Mouse (Mus musculus): ENCODE data around the gene 2310009B15Rik.
"Not testable (repeated sequence)": the region's sequence is repeated elsewhere in the genome, so short reads cannot be mapped to it uniquely, and the experiment has no call there.

2310009B15Rik gene

DNA sequence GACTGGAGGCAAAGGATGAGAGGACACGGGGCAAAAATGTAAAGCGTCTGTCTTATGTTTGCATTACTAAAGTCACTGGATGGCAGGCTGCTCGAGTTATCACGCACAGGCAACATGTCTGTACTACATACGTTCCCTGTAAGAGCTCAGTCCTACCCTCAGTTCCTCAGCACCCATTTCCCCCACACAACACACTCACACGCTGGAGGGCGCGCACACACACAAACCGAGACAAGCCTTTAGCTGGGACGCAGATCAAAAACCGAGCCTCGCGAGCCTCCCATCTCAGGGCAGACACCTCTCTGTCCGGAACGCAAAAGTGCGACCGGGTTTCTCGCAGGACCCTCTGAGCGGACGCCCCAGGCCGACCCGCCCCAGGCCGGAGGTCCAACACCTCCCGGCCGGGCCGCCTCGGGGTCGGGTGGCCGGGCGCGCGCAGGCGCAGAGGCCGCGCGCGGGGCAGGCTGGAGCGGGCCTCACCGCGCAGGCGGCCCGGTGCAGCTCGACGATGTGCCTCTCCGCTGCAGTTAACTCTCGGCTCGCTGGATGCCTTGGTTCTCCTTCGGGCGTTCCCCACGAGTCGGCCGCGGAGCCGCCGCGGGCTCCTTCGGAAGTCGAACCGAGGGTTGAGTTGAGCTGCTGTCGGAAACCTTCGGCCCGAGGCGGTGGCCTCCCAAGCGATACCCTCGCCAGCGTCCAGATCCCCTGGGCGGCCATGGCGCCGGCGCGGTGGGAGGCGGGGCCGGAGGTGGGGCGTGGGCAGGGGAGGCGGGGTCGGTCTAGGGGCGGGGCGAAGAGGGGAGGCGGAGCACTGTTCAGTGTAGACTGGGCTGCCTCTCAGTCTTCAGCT lies at the start of gene 2310009B15Rik:
2310009B15Rik (minus strand) TSS at position 752 of the 850 bp plus-strand sequence.
- in situ Hi-C loops (cut with MboI; ENCODE audit: low pct_unique_long_range_greater_than_20kb in 1 of 2, low sequenced_read_pairs in 2 of 2, unreplicated experiment in 1 of 2), result not testable (repeated sequence)

DNA sequence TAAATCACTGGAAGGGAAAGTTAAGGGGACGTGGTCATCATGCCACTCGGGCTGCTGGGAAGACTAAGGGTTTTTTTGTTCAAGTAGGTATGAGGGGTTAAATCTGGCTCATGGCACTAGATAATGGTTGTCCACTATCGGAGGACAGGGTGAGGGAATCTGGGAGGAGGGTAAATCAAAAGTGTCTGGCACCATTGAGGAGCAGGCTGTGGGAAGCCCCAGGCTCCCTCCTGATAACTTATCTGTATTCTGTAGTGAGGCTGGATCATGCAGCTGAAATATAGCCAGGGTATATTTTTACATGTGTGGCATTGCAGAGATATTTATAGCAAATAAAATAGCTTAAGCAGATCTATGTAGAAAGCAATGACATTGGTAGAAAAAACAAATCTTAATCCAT lies 49.6 kb upstream of the 2310009B15Rik start:
- in situ Hi-C loops (cut with MboI; ENCODE audit: low pct_unique_long_range_greater_than_20kb in 1 of 2, low sequenced_read_pairs in 2 of 2, unreplicated experiment in 1 of 2), result no loop called here

DNA sequence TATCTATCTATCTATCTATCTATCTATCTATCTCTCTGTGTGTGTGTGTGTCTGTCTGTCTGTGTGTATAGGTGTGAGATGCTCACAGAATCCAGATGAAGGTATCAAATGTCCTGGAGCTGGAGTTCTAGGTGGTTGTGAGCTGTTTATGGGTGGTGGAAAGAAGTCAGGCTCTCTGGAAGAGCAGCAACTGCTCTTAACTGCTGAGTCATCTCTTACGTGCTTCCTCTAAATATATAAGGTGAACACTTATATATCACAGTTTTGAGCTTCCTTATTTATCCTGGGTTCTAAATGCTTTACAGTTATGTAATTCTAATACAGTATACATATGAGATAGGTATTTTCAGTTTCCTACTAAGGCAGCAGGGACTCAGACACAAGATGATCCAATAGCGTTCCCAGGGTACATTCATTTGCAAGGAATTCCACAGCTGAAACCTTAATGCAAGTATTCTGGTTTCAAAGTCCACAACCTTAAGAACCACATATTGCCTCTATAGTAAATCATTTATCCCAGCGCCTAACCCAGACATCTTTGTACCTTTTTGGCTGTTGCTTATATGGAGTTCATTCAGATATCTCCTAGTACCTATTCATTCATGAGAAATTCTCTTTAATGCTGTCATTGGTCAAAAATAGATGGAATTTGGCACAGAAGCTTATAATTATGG lies 48.6 kb upstream of the 2310009B15Rik start:
- in situ Hi-C loops (cut with MboI; ENCODE audit: low pct_unique_long_range_greater_than_20kb in 1 of 2, low sequenced_read_pairs in 2 of 2, unreplicated experiment in 1 of 2), result no loop called here

DNA sequence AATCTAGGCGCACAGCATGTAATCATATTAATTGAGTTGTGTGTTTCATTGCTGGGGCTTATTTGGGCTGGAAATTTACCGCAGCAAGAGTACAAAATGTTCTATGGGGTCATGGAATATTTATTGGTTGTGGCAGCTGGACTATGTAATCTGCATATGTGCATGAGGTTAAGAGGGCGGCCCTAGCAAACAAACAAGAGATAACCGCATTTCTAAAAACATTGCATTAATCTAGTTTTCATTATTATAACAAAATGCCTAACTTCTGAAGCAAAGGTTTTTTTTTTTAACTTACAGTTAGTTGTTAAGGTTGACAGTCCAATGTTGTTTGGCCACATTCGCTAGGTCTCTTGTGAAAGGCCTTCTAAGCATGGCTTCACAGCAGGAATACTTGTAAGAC lies 47.2 kb upstream of the 2310009B15Rik start:
- in situ Hi-C loops (cut with MboI; ENCODE audit: low pct_unique_long_range_greater_than_20kb in 1 of 2, low sequenced_read_pairs in 2 of 2, unreplicated experiment in 1 of 2), result no loop called here

DNA sequence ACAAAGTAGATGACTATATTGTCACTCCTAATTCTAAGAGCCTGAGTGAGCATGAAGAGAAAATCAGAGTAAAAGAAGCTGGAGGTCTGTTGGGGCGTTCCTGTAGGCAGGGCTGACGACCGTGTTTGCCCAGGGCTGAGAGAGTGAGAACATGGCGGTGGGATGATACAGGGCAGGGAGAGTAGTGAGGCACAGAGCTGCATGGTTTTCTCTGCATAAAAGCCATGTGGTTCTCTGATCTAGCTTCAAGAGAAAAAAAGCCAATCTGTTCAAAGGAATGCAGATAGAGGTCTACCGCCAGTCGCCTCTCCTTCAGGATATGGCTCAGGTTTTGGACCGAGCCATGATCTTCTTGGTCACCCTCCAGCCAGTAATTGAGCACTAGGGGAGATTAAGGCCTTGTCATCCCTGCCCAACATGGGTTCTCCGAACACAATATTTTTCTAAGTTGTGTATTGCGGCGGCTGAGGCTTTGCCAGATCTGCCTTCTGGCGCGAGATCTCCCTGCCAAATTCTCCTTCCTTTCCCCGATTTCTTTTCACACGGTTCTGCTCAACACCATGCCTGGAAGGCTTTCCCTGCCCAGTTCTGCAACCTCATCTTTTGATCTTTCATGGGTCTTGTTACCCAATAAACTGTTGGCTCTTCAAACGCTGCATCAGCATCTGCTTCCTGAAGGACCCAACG lies 44.9 kb upstream of the 2310009B15Rik start:
- in situ Hi-C loops (cut with MboI; ENCODE audit: low pct_unique_long_range_greater_than_20kb in 1 of 2, low sequenced_read_pairs in 2 of 2, unreplicated experiment in 1 of 2), result no loop called here

DNA sequence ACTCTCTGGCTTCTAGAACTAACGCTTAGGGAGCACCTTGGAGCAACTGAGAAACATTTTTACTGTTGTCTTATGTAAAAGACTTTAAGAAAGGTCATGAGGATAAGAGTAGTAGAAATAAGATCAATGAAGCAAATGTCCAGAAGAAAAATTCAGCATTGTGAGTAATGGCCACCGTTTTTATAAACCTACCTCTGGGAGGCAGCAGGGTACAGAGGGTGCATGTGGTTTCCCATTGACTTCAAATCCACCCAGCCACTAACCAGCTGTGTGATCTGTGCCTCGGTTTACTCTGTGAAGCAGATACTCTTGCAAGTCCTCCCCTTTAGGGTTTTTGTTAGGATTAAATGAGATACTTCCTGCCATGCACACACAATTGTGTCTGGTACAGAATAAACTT lies 39.4 kb upstream of the 2310009B15Rik start:
- in situ Hi-C loops (cut with MboI; ENCODE audit: low pct_unique_long_range_greater_than_20kb in 1 of 2, low sequenced_read_pairs in 2 of 2, unreplicated experiment in 1 of 2), result no loop called here

DNA sequence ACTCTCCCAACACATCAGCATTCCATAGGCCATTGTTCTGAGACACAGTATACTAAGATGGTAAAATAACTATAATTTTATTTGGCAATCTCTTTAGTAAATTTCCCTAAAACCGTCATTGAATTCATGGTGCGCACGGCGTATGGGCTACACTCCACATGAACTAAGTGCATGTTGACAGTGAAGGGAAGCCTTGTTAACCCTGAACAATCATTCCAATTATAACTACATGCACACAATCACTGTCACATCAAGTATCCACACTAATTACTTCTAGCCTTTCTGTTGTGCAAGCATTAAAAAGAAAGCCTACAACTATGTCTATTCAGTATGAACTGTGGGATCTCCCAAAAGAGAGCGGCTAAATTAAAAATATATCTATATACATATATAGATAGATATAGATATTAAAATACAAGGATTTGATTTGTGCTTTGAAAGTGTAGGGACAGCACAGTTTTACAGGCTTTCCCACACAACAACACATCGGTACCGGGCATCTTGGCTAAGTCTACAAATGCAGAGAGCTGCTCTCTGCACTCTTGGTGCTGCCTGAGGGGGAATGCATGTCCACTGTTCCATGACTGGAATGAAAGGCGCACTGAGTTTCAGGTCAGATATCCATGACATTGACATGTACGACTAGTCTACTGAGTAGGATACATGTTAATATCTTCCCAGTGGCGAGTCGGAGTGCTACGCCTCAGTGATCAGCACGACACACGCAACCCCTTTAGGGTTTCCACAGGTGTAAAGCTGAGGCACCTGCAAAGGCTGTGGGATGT lies 21.0 kb upstream of the 2310009B15Rik start:
- in situ Hi-C loops (cut with MboI; ENCODE audit: low pct_unique_long_range_greater_than_20kb in 1 of 2, low sequenced_read_pairs in 2 of 2, unreplicated experiment in 1 of 2), result no loop called here

DNA sequence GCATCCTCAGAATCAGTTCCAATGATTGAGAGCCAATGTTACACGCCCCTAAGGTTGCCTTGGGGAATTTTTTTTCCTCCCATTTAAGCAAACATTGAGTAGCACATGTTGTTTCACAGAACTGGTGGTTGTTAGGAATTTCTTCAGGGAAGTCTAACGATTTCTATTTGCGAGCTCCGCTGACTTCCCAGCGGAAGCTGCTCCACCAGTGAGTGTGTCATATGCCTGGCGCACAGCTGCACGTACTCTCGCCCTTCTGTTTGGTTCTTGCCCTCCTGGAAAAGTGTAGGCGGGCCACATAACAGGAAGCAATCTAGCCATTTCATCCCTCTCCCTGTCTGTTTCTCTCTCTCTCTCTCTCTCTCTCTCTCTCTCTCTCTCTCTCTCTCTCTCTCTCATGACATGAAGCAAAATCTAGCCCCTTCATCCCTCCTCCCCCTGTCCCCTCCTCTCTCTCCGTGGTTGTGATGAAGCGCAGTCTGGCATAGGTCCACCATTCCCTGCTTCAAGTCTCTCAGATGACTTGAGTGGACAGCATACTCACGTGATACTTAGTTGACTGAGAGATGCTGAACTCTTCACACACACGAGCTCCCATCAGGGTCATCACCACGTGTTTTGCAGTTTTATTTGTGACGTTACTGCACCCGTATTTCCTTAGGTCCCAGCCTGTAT lies 19.9 kb upstream of the 2310009B15Rik start:
- in situ Hi-C loops (cut with MboI; ENCODE audit: low pct_unique_long_range_greater_than_20kb in 1 of 2, low sequenced_read_pairs in 2 of 2, unreplicated experiment in 1 of 2), result no loop called here

DNA sequence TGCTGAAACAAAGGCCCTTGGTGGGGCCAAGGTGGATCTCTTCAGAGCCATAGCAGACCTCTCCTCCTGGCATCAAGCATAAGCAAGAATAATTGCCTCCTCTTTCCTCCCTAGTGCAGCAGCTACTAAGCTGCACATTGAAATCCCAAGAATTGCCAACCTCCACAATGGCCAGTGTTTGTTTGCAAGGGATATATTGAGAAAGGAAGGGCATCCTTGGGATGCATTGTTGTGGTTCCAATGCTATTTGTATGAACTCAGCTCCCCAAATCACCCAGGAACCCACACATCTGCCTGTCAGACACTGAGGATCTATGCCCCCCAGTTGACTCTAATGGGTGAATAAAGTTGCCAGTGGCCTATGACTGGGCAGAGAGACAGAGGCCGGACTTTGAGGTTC lies 5.8 kb downstream of the 2310009B15Rik start:
- in situ Hi-C loops (cut with MboI; ENCODE audit: low pct_unique_long_range_greater_than_20kb in 1 of 2, low sequenced_read_pairs in 2 of 2, unreplicated experiment in 1 of 2), result no loop called here

DNA sequence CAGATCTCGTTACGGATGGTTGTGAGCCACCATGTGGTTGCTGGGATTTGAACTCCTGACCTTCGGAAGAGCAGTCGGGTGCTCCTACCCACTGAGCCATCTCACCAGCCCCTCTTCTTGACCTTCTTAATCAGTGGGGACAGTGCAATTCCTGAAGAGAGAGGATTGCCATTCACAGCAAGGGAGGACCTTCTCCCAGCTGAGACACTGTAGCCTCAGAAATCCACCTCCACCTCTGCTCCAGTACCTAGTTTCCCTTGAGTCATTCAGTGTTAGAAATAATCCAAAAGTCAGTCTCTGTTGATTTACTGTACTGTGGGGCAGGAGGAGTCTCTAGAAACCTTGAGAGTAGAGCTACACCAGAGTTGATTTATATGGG lies 6.5 kb downstream of the 2310009B15Rik start:
- in situ Hi-C loops (cut with MboI; ENCODE audit: low pct_unique_long_range_greater_than_20kb in 1 of 2, low sequenced_read_pairs in 2 of 2, unreplicated experiment in 1 of 2), result no loop called here

DNA sequence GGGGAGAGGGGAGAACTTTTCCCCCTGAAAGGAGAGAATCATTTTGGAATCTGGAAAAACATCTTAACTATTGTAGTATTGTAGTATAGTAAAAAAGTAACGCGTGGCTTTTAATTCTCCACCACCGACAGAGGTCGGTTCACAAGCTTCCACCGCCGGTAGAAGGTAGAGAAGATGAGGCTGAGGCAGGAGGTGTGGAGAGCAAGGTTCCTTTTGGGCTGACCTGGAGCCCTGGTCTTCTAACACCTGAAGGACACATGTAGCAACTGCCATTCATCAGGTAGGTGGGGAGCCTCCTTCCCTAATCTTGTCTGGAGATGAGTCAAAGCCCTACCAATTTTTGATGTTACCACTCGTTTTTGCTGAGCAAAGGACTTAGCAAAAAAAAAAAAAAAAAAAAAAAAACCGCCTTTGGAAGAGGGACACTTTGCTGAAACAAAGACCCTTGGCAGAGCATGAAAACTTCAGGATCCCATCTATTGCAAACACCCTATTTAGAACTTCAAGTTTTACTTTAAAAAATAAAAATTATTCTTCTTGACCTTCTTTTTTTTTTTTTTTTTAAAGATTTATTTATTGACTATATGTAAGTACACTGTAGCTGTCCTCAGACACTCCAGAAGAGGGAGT lies 7.0 kb downstream of the 2310009B15Rik start:
- in situ Hi-C loops (cut with MboI; ENCODE audit: low pct_unique_long_range_greater_than_20kb in 1 of 2, low sequenced_read_pairs in 2 of 2, unreplicated experiment in 1 of 2), result loop anchor here (25.0 kb wide), 1 partner anchor 313 kb away; no protein-coding TSS in a partner anchor

DNA sequence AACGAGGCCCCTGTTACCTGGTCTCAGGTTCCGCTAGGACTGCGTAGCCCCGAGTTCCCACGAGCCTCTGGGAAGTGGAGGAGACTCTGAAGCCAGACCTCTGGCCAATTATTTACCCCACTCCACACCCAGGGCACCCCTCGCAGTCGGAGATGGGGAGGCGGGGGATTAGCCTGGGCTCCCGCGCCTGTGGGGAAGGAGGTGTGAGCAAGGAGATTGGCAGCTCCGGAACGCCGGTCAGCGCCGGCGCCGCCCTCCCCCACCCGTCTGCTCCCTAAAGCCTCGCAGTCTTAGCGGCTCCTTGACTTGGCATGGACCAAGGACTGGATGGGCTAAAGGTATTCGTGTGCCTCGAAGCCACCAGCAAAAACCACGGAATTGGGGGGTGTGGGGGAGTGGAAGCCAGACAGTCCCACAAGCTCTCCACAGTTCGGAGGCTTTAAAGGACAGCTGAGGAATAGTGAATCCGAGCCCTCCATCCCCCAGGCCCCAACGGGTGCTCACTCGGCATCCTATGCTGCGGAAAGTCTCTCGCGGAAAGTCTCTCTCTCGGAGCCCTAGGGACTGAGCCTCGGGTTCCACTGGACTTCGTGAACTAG lies 8.0 kb downstream of the 2310009B15Rik start, which contains the start of gene Lhx9:
Lhx9 (minus strand) TSS at position 67 of the 599 bp plus-strand sequence.
- in situ Hi-C loops (cut with MboI; ENCODE audit: low pct_unique_long_range_greater_than_20kb in 1 of 2, low sequenced_read_pairs in 2 of 2, unreplicated experiment in 1 of 2), result loop anchor here (25.0 kb wide), 1 partner anchor 314 kb away; no protein-coding TSS in a partner anchor

DNA sequence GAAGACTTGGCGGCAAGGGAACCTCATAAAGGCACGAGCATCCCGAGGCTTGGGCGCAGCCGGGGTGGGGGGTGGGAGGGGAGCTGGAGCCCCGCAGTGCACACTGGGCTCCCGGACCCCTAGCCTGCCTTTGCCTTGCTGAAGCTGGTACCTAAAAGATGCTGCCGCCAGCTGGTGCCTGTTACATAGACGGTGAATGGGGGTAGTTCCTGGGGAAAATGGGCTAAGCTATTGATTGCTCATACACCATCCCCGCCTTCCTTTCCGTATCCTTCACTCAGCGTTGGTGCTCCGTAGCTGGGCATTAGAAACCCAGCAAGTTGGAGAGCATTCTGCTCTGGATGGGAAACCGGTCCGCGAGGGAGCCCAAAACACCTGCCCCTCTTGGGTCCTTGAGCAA lies 8.6 kb downstream of the 2310009B15Rik start:
- in situ Hi-C loops (cut with MboI; ENCODE audit: low pct_unique_long_range_greater_than_20kb in 1 of 2, low sequenced_read_pairs in 2 of 2, unreplicated experiment in 1 of 2), result loop anchor here (25.0 kb wide), 1 partner anchor 314 kb away; no protein-coding TSS in a partner anchor

DNA sequence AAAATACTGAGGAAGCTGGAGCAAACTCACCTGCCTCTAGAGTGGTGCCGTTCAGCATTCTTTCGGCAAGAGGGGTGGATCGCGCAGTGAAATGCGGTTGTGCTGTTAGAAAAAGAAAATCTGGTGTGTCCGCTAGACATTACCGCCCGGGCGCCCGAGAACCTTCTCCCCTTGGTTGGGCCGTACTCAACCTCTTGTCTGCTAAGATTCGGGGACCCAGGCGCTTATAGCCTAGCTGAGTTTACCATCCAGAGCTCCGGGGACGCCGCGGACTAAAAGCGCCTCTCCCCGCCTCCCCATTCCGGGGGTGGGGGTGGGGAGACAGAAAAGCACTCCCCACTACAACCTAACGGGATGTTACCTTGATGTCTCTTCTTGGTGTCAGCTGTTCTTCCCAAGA lies 9.5 kb downstream of the 2310009B15Rik start:
- in situ Hi-C loops (cut with MboI; ENCODE audit: low pct_unique_long_range_greater_than_20kb in 1 of 2, low sequenced_read_pairs in 2 of 2, unreplicated experiment in 1 of 2), result loop anchor here (25.0 kb wide), 1 partner anchor 315 kb away; no protein-coding TSS in a partner anchor

DNA sequence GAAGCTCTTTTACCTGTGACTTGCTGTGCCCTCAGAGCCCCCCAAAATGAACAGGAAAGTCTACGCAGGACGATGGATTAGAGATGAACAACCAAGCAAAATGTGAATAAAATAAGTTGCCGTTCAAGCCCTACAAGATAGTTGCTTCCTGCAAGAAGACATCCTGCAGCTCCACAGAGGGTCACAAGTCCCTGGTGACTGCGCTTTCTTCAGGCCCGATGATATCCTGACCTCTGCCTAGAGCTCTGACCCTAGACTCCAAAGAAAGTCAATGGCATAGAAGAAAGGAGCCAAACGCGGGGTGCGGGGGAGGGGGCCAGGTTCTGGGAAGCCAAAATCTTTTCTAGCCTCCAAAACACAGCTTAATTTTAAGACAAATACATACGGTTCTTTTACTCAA lies 10.1 kb downstream of the 2310009B15Rik start:
- in situ Hi-C loops (cut with MboI; ENCODE audit: low pct_unique_long_range_greater_than_20kb in 1 of 2, low sequenced_read_pairs in 2 of 2, unreplicated experiment in 1 of 2), result loop anchor here (25.0 kb wide), 1 partner anchor 316 kb away; no protein-coding TSS in a partner anchor

DNA sequence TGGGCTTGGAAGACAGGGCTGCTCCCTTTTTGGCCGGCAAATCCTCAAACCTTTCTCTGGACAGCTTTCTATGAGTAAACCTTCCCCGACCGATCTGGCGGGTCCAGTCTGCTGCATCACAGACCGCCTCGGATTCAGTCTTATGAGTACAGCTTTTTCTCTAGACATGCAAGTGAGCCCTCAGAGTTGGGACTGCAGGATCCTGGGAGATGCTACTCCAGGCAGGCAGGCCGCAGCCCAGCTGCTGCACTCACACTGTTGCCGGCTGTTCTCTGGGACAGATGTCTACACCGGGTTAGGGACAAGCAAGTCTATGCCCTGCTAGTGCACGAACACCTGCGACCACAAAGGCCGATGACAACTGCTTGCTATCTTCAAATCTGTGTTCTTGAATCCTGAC lies 10.5 kb downstream of the 2310009B15Rik start:
- in situ Hi-C loops (cut with MboI; ENCODE audit: low pct_unique_long_range_greater_than_20kb in 1 of 2, low sequenced_read_pairs in 2 of 2, unreplicated experiment in 1 of 2), result loop anchor here (25.0 kb wide), 1 partner anchor 316 kb away; no protein-coding TSS in a partner anchor

DNA sequence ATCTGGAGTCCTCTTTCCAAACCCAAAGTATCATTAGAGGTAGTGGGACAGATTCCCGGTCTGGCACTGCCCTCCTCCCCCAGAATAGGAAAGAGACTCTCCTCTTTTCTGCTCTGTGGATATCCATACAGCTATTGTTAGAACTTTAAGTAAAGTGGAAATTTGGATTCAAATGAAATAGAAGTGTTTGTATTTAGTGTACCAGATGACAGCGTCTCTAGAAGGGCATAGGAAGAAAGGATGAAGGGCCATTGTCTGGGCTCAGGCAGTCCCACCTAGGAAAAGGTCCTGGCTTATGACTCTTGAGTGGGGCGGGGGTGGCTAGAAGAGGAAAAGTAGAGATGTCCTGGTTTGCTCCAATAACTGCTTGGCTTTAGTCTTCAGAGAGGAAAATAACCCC lies 11.2 kb downstream of the 2310009B15Rik start:
- in situ Hi-C loops (cut with MboI; ENCODE audit: low pct_unique_long_range_greater_than_20kb in 1 of 2, low sequenced_read_pairs in 2 of 2, unreplicated experiment in 1 of 2), result loop anchor here (25.0 kb wide), 1 partner anchor 317 kb away; no protein-coding TSS in a partner anchor

All from mouse embryonic stem cell (cell line).